Mouse (Mus musculus) small intestine, adult 2 months (tissue): Measurements from ENCODE around the gene Cxcl14.

ENCODE experiments used
- CTCF ChIP-seq: fragments of 200-500 bp; IDR thresholded peaks from 2 replicates; pipeline ENCODE4 v1.5.1; 2012; ENCODE audit warnings: low read depth, mild to moderate bottlenecking, control low read depth, inconsistent platforms, low read length, moderate library complexity, mixed read lengths; ENCODE audit not compliant: insufficient replicate concordance, insufficient read length; ENCODE audit errors: extremely low read depth
- POLR2A ChIP-seq: fragments of 200-500 bp; IDR thresholded peaks from 2 replicates; pipeline ENCODE4 v1.6.1; 2012; ENCODE audit warnings: low read depth, mild to moderate bottlenecking, control low read depth, inconsistent platforms, low read length, moderate library complexity

GRCm38 (mm10) chr13:56270124-56270523, 26.2 kb downstream of the Cxcl14 start:
- no peak for TF ChIP-seq POLR2A
- TF ChIP-seq CTCF, result no peak
